Comparison of ENCODE assay signal across 8 mouse cellular contexts in the genomic region with DNA sequence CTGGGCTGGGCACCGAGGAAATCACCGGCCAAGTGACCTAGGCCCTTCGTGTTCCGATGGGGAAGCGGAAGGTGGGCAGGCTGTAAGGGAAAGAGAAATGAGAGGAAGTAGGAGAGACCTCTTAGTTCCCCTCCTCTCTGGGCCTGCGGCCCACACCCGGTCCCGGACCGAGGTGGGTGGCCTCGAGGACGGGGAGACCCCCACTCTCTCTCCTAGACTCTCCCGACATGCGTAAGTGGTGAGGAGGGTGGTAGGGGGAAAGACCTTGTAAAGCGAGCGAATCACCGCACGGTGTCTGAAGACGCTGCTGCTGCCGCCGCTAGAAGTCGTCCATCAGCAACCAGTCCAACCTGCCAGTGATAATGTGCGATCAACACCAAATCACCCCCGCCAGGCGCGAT. TPM values are rescaled to one million over a fixed set of nuclear protein-coding genes. Genes with fewer than 3 reads are reported as not detected.
DNase-seq lines count a peak whose midpoint lies in the region; ATAC-seq and TF ChIP-seq lines count a peak whose summit lies in the region.

No protein-coding gene starts in this region.

- H3K4me2 ChIP-seq in liver, embryonic 11.5 days = peak overlapping the region; percentile 80

- WGBS in liver, embryonic 11.5 days = 2% methylated on average over 25 of the region's 25 CpGs
- WGBS in small intestine, adult 2 months = 17% methylated on average over 25 of the region's 25 CpGs

- no peaks in the 10 kb centered on the region for H3K36me3 ChIP-seq in liver, embryonic 11.5 days (ENCODE audit: control insufficient read depth, insufficient read depth, low read length)
- no peaks in the 10 kb centered on the region for H3K36me3 ChIP-seq in small intestine, adult 2 months (ENCODE audit: control insufficient read depth, insufficient read depth, low read length)

- TF ChIP-seq POLR2A in small intestine, adult 2 months (IDR thresholded peaks at IDR 0.05; ENCODE audit: low read depth, low read length) = no peak

- no peak overlapping the region for H3K9ac ChIP-seq in liver, embryonic 11.5 days (ENCODE audit: low read depth, low read length)

- no peak for TF ChIP-seq CTCF in gastrocnemius, adult 2 months (IDR thresholded peaks at IDR 0.05)
- no peak for TF ChIP-seq CTCF in small intestine, adult 2 months (IDR thresholded peaks at IDR 0.05; ENCODE audit: extremely low read depth, insufficient read length, insufficient replicate concordance, low read depth, low read length)

- H3K4me1 ChIP-seq in liver, embryonic 11.5 days (replicated peaks; ENCODE audit: control insufficient read depth, insufficient read depth, low read length) = peaks cover 9% of the 10 kb centered on the region
- peaks cover 31% of the 10 kb centered on the region for H3K4me1 ChIP-seq in small intestine, adult 2 months (ENCODE audit: control insufficient read depth, insufficient read depth, insufficient read length, low read length)

- peak overlapping the region; percentile 73 for H3K4me3 ChIP-seq in gastrocnemius, adult 2 months
- peak overlapping the region; percentile 43 for H3K4me3 ChIP-seq in liver, embryonic 11.5 days (ENCODE audit: low read depth, low read length)
- H3K4me3 ChIP-seq in small intestine, adult 2 months (ENCODE audit: low read depth, low read length) = peak overlapping the region; percentile 55

- no peak for DNase-seq in gastrocnemius, adult 2 months
- no peak for DNase-seq in gastrocnemius, adult 8-10 months (ENCODE audit: low spot score in 2 of 2)
- DNase-seq in thymus, postnatal 0 days (ENCODE audit: low spot score) = peak; percentile 40
- no peak for DNase-seq in thymus, adult 18-20 months
- DNase-seq in liver, embryonic 11.5 days (ENCODE audit: low spot score) = peak; percentile 55
- DNase-seq in urinary bladder, postnatal 36 days (ENCODE audit: low spot score in 2 of 2) = no peak

- peaks cover 92% of the 10 kb centered on the region for H3K27me3 ChIP-seq in liver, embryonic 11.5 days (replicated peaks; ENCODE audit: control insufficient read depth, insufficient read depth, low read length)
- no peaks in the 10 kb centered on the region; the same call in 1 of the 2 replicates for H3K27me3 ChIP-seq in small intestine, adult 2 months (ENCODE audit: control insufficient read depth, insufficient read depth, low read length)

- peak overlapping the region; percentile 93 for H3K27ac ChIP-seq in gastrocnemius, adult 2 months
- H3K27ac ChIP-seq in liver, embryonic 11.5 days (ENCODE audit: low read depth, low read length) = no peak overlapping the region
- 0 out of 2 replicates have a peak overlapping the region, but pooled peaks have one; percentile 47 for H3K27ac ChIP-seq in small intestine, adult 2 months (ENCODE audit: insufficient read depth, low read depth, low read length)

- ATAC-seq in liver, embryonic 11.5 days (replicated peaks; ENCODE audit: low FRiP score) = no peak
- no peak for ATAC-seq in frontal cortex, adult (ENCODE audit: low TSS enrichment)

- intact Hi-C loops in gastrocnemius, adult 2 months (cut with DNase I) = loop anchor here (2.0 to 10.0 kb wide), 3 partner anchors 20 to 472 kb away; no protein-coding TSS in a partner anchor

- no peaks in the 10 kb centered on the region for H3K9me3 ChIP-seq in liver, embryonic 11.5 days (ENCODE audit: control insufficient read depth, low read length)

RNA-seq across cellular contexts. Expression of gene Bcor, which starts 23.0 kb away (rescaled TPM):
- total RNA-seq in gastrocnemius, adult 2 months (2021) = 10 to 100 TPM; 14.9 to 17.1 TPM
- total RNA-seq in gastrocnemius, adult 8-10 months (2022) = 10 to 100 TPM; 13.2 to 17.4 (median 14.1) TPM
- polyA plus RNA-seq in thymus, postnatal 0 days (2015; fragmentation: Nextera tagmentation; extraction: Ambion mirVana) = 14.1 and 14.2 TPM in 2 replicates
- polyA plus RNA-seq in liver, embryonic 11.5 days (2014; fragmentation: Nextera tagmentation; extraction: Ambion mirVana) = 14.5 and 14.8 TPM in 2 replicates
- polyA plus RNA-seq in small intestine, adult 2 months (2012; rRNA removed) = 4.5 and 5.5 TPM in 2 replicates

Comparison
In these comparisons a context has a peak if more than half of its experiments do, and no peak if none do; other contexts are left out.
1. DNase-seq: peak in thymus, postnatal 0 days (single experiment) and liver, embryonic 11.5 days (single experiment); none in gastrocnemius, adult 2 months (single experiment), gastrocnemius, adult 8-10 months (0 of 2), thymus, adult 18-20 months (0 of 2) and urinary bladder, postnatal 36 days (0 of 2).
2. Peak in every context shown above with its lines, with median percentiles within 50 percentile points of each other: H3K4me3 ChIP-seq.